20 mouse cellular contexts compared by ENCODE assay signal in the genomic region with DNA sequence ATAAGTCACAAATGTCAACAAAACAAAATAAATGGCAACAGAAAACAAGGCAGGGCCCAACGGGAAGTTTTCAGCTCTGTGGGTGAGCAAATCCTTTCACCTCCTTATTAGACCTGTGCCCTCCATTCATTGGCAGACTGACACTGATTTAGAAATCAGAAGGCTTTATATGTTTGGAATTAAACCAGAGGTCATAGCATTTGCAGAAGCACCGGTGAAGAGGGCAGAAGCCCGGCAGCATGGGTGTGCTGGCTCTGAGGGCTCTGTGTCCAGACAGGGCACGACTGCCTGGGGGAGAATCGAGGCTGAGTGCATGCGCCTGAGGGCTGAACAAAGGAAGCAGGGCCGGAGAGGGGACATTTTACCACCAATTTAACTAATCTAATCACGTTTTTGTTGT.
DNase-seq lines count a peak whose midpoint lies in the region; ATAC-seq and TF ChIP-seq lines count a peak whose summit lies in the region.
"Had no signal": no experiment of that assay in that cellular context is flagged by ENCODE, and none has a peak within 500 bp of the region (broad histone marks: within the 10 kb centered on the region; RNA-seq: fewer than 3 reads in every experiment).

No protein-coding gene starts in this region.

- peak overlapping the region; percentile 87 for H3K27ac ChIP-seq in heart, adult 2 months
- peak overlapping the region; percentile 19; the same call in 1 of the 2 replicates for H3K27ac ChIP-seq in hindbrain, embryonic 10.5 days
- no peak overlapping the region for H3K27ac ChIP-seq in hindbrain, embryonic 16.5 days (ENCODE audit: low read depth, low read length)
- peak overlapping the region; percentile 73 for H3K27ac ChIP-seq in midbrain, embryonic 10.5 days (replicated peaks)
- no peak overlapping the region for H3K27ac ChIP-seq in midbrain, postnatal 0 days (ENCODE audit: low read depth, low read length)
- H3K27ac ChIP-seq in limb, embryonic 10.5 days = peak overlapping the region; percentile 61; the same call in 1 of the 2 replicates
- H3K27ac ChIP-seq: forebrain, embryonic 15.5 days; hindbrain, embryonic 13.5 days; liver, embryonic 13.5 days; midbrain, embryonic 15.5 days; neural tube, embryonic 15.5 days had no signal

- no peak for TF ChIP-seq CTCF in heart, adult 2 months (IDR thresholded peaks at IDR 0.05)
- TF ChIP-seq CTCF in midbrain, postnatal 0 days (IDR thresholded peaks at IDR 0.05) = no peak

- peaks cover 5% of the 10 kb centered on the region for H3K36me3 ChIP-seq in heart, adult 2 months (ENCODE audit: control insufficient read depth, insufficient read depth, low read length)
- no peaks in the 10 kb centered on the region for H3K36me3 ChIP-seq in hindbrain, embryonic 10.5 days
- H3K36me3 ChIP-seq in hindbrain, embryonic 16.5 days (ENCODE audit: control insufficient read depth, insufficient read depth, low read length) = no peaks in the 10 kb centered on the region
- no peaks in the 10 kb centered on the region for H3K36me3 ChIP-seq in midbrain, embryonic 10.5 days
- no peaks in the 10 kb centered on the region for H3K36me3 ChIP-seq in midbrain, postnatal 0 days (ENCODE audit: insufficient read depth, low read length)
- H3K36me3 ChIP-seq in limb, embryonic 10.5 days = no peaks in the 10 kb centered on the region
- H3K36me3 ChIP-seq: forebrain, embryonic 15.5 days; hindbrain, embryonic 13.5 days; liver, embryonic 13.5 days; midbrain, embryonic 15.5 days; neural tube, embryonic 15.5 days had no signal

- peak; percentile 24 to 46 for DNase-seq in heart, adult 2 months
- DNase-seq in heart, postnatal 25 days (ENCODE audit: low spot score) = no peak
- DNase-seq in hindbrain, embryonic 10.5 days (ENCODE audit: low spot score) = no peak
- DNase-seq in midbrain, embryonic 10.5 days (ENCODE audit: low spot score) = no peak
- DNase-seq in midbrain, postnatal 0 days (ENCODE audit: low spot score) = no peak
- DNase-seq in limb, embryonic 10.5 days (ENCODE audit: low spot score) = peak; percentile 47
- no peak for DNase-seq in spleen, postnatal 4 days (ENCODE audit: low spot score in 2 of 2)
- DNase-seq: cerebellum, adult 8-10 months; kidney, adult 8-10 months; kidney, postnatal 14 days; liver, embryonic 13.5 days; right cerebral cortex, postnatal 14 days; spleen, adult 18-20 months; thymus, adult 2 months had no signal

- H3K9ac ChIP-seq in heart, adult 2 months (ENCODE audit: low read depth, low read length) = no peak overlapping the region
- H3K9ac ChIP-seq in hindbrain, embryonic 16.5 days (ENCODE audit: low read depth, low read length) = no peak overlapping the region
- H3K9ac ChIP-seq in midbrain, postnatal 0 days (replicated peaks; ENCODE audit: low read length, poor library complexity, severe bottlenecking) = no peak overlapping the region
- H3K9ac ChIP-seq: forebrain, embryonic 15.5 days; hindbrain, embryonic 13.5 days; liver, embryonic 13.5 days; midbrain, embryonic 15.5 days; neural tube, embryonic 15.5 days had no signal

- no peaks in the 10 kb centered on the region for H3K79me2 ChIP-seq in heart, adult 2 months (replicated peaks; ENCODE audit: control insufficient read depth, insufficient read depth, low read length)

- H3K4me2 ChIP-seq in hindbrain, embryonic 16.5 days (ENCODE audit: low read length) = no peak overlapping the region
- no peak overlapping the region for H3K4me2 ChIP-seq in midbrain, postnatal 0 days (ENCODE audit: low read depth, low read length, poor library complexity, severe bottlenecking)
- H3K4me2 ChIP-seq: forebrain, embryonic 15.5 days; hindbrain, embryonic 13.5 days; liver, embryonic 13.5 days; midbrain, embryonic 15.5 days; neural tube, embryonic 15.5 days had no signal

- ATAC-seq in hindbrain, embryonic 16.5 days = no peak
- no peak for ATAC-seq in midbrain, postnatal 0 days (ENCODE audit: low FRiP score)
- ATAC-seq: forebrain, embryonic 15.5 days; midbrain, embryonic 15.5 days had no signal

- H3K9me3 ChIP-seq in hindbrain, embryonic 10.5 days = no peaks in the 10 kb centered on the region
- no peaks in the 10 kb centered on the region for H3K9me3 ChIP-seq in hindbrain, embryonic 16.5 days (ENCODE audit: control insufficient read depth, low read length)
- H3K9me3 ChIP-seq in midbrain, embryonic 10.5 days (replicated peaks) = no peaks in the 10 kb centered on the region
- no peaks in the 10 kb centered on the region for H3K9me3 ChIP-seq in midbrain, postnatal 0 days (ENCODE audit: low read length)
- no peaks in the 10 kb centered on the region for H3K9me3 ChIP-seq in limb, embryonic 10.5 days (replicated peaks)
- H3K9me3 ChIP-seq: forebrain, embryonic 15.5 days; hindbrain, embryonic 13.5 days; liver, embryonic 13.5 days; megakaryocyte, embryonic 14.5 days; midbrain, embryonic 15.5 days; neural tube, embryonic 15.5 days had no signal

- TF ChIP-seq POLR2A in heart, adult 2 months (IDR thresholded peaks at IDR 0.05; ENCODE audit: insufficient read depth, low read depth, low read length) = no peak

- intact Hi-C loops in heart, adult 2 months (cut with DNase I) = loop anchor here (2.0 kb wide), 1 partner anchor 739 kb away; no protein-coding TSS in a partner anchor
- intact Hi-C loops in heart, postnatal 25 days (cut with DNase I) = loop anchor here (5.0 to 10.0 kb wide), 3 partner anchors 298 to 601 kb away; no protein-coding TSS in a partner anchor

- no peak for TF ChIP-seq EP300 in heart, adult 2 months (IDR thresholded peaks at IDR 0.05; ENCODE audit: insufficient read depth, low read depth, low read length)

- H3K4me3 ChIP-seq in heart, adult 2 months = no peak overlapping the region
- H3K4me3 ChIP-seq in hindbrain, embryonic 10.5 days = no peak overlapping the region
- no peak overlapping the region for H3K4me3 ChIP-seq in hindbrain, embryonic 16.5 days (ENCODE audit: low read length)
- no peak overlapping the region for H3K4me3 ChIP-seq in midbrain, embryonic 10.5 days
- H3K4me3 ChIP-seq in midbrain, postnatal 0 days (ENCODE audit: low read depth, low read length) = no peak overlapping the region
- no peak overlapping the region for H3K4me3 ChIP-seq in limb, embryonic 10.5 days
- H3K4me3 ChIP-seq: forebrain, embryonic 15.5 days; hindbrain, embryonic 13.5 days; liver, embryonic 13.5 days; megakaryocyte, embryonic 14.5 days; midbrain, embryonic 15.5 days; neural tube, embryonic 15.5 days had no signal

- H3K4me1 ChIP-seq in heart, adult 2 months (ENCODE audit: control insufficient read depth, insufficient read depth, low read length) = peaks cover 14% of the 10 kb centered on the region
- peaks cover 60% of the 10 kb centered on the region for H3K4me1 ChIP-seq in hindbrain, embryonic 10.5 days (replicated peaks)
- H3K4me1 ChIP-seq in hindbrain, embryonic 16.5 days (ENCODE audit: control insufficient read depth, insufficient read depth, low read depth, low read length) = peaks cover 12% of the 10 kb centered on the region
- peaks cover 49% of the 10 kb centered on the region for H3K4me1 ChIP-seq in midbrain, embryonic 10.5 days
- peaks cover 8% of the 10 kb centered on the region for H3K4me1 ChIP-seq in midbrain, postnatal 0 days (ENCODE audit: insufficient read depth, low read length)
- H3K4me1 ChIP-seq in limb, embryonic 10.5 days = peaks cover 40% of the 10 kb centered on the region
- H3K4me1 ChIP-seq: liver, embryonic 13.5 days; megakaryocyte, embryonic 14.5 days had no signal

- 53% methylated on average over 8 of the region's 8 CpGs for WGBS in heart, adult 2 months
- 48% methylated on average over 8 of the region's 8 CpGs for WGBS in hindbrain, embryonic 10.5 days
- WGBS in hindbrain, embryonic 16.5 days = 30% methylated on average over 8 of the region's 8 CpGs
- WGBS in midbrain, embryonic 10.5 days = 53% methylated on average over 8 of the region's 8 CpGs
- WGBS in midbrain, postnatal 0 days = 46% methylated on average over 8 of the region's 8 CpGs
- 39% methylated on average over 8 of the region's 8 CpGs for WGBS in limb, embryonic 10.5 days

- no peaks in the 10 kb centered on the region for H3K27me3 ChIP-seq in heart, adult 2 months (ENCODE audit: control insufficient read depth, insufficient read depth, low read length)
- no peaks in the 10 kb centered on the region for H3K27me3 ChIP-seq in hindbrain, embryonic 10.5 days (ENCODE audit: insufficient read depth, poor library complexity, severe bottlenecking)
- H3K27me3 ChIP-seq in hindbrain, embryonic 16.5 days (replicated peaks; ENCODE audit: control insufficient read depth, insufficient read depth, low read length) = no peaks in the 10 kb centered on the region
- H3K27me3 ChIP-seq in midbrain, embryonic 10.5 days (ENCODE audit: low read depth, poor library complexity, severe bottlenecking) = no peaks in the 10 kb centered on the region
- no peaks in the 10 kb centered on the region for H3K27me3 ChIP-seq in midbrain, postnatal 0 days (ENCODE audit: insufficient read depth, low read length)
- no peaks in the 10 kb centered on the region for H3K27me3 ChIP-seq in limb, embryonic 10.5 days (ENCODE audit: low read depth, poor library complexity, severe bottlenecking)
- H3K27me3 ChIP-seq: forebrain, embryonic 15.5 days; hindbrain, embryonic 13.5 days; liver, embryonic 13.5 days; midbrain, embryonic 15.5 days; neural tube, embryonic 15.5 days had no signal

Comparison
In these comparisons a context has a peak if more than half of its experiments do, and no peak if none do; other contexts are left out.
1. DNase-seq: peak in heart, adult 2 months (2 of 2) and limb, embryonic 10.5 days (single experiment); none in heart, postnatal 25 days (single experiment), hindbrain, embryonic 10.5 days (single experiment), midbrain, embryonic 10.5 days (single experiment), midbrain, postnatal 0 days (single experiment) and spleen, postnatal 4 days (0 of 2).
2. H3K27ac ChIP-seq: peak in heart, adult 2 months (single experiment), hindbrain, embryonic 10.5 days (single experiment), midbrain, embryonic 10.5 days (single experiment) and limb, embryonic 10.5 days (single experiment); none in hindbrain, embryonic 16.5 days (single experiment) and midbrain, postnatal 0 days (single experiment).